Mouse (Mus musculus) cerebellum, adult 11 months (tissue): ENCODE results near the gene Hip1.

Source experiments
- DNase-seq: peaks from one replicate; pipeline ENCODE4 v3.0.0; 2022

The Hip1 gene

DNA sequence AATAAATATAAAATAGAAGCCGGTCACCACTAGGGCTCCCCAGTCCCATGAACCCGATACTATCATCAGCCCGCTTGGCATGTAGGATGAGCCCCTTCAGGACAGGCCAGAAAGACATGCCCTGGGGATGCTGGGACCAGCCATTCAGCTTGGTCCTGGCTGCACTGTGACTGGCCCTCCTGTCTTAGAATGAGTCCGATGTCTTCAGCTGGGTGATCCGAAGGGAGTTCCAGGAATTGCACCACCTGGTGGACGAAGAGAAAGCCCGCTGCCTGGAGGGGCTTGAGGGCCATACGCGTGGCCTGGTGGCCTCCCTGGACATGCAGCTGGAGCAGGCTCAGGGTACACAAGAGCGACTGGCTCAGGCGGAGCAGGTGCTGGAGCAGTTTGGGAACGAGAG lies 181.4 kb downstream of the Hip1 start:
- DNase-seq = no peak

DNA sequence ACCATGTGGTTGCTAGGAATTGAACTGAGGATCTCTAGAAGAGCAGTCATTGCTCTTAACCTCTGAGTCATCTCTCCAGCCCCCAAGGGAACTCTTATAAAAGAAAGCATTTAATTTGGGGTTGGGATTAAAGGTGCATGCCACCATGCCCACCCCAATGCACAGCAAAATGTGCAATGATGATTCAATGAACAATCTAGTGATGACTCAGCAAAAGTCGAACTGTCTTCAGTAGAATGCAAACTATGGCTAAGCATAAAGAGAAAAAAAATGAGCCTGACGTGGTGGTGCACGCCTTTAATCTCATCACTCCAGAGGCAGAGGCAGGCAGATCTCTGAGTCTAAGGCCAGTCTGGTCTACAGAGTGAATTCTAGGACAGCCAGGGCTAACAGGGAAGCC lies 182.3 kb downstream of the Hip1 start:
- no peak for DNase-seq

DNA sequence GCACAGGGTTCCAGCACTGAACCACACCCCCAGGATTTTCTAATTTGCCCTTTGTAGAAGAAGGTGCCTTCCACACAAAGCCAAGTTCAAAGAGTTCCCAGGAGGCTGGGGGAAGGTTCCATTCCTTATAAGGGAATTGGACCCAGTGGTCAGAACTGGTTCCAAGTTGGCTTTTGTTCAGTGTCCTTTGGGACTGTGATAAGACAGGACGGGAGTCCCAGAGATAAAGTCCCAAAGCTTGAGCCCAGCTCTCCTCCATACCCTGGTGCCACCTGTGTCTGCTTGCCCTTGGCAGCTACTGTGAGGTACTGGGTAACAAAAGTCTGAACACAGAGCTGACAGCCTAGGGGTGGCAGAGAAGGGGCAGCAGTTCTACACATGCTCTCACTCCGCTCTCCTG lies 185.1 kb downstream of the Hip1 start:
- DNase-seq = no peak

DNA sequence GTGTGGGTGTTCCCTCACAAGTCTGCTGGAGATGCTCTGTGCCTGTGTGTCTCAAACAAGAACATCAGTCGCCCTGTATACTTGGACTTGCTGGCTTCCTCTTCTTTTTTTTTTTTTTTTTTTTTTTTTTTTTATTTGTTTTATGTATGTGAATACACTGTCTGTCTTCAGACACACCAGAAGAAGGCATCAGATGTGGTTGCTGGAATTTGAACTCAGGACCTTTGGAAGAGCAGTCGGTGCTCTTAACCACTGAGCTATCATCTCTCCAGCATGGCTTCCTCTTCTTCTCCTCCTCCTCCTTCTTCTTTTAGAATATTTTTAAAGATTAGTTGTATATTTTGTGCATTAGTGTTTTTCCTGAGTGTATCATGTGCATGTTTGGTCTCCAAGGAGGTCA lies 187.4 kb downstream of the Hip1 start:
- no peak for DNase-seq
